Mouse (Mus musculus) lung, postnatal 36 days (tissue): ENCODE measurements at regions not wholly inside any gene's neighbourhood (a gene's known extent, or its start where the extent isn't known, plus 50 kb on each side); places are given as distances from the start of the nearest gene placed in this dataset.
"Not testable (repeated sequence)": the region's sequence is repeated elsewhere in the genome, so short reads cannot be mapped to it uniquely, and the experiment has no call there.

Experiments used
- DNase-seq: peaks from one replicate; pipeline ENCODE4 v3.0.0; 2022; ENCODE audit warnings: mixed read lengths

DNA sequence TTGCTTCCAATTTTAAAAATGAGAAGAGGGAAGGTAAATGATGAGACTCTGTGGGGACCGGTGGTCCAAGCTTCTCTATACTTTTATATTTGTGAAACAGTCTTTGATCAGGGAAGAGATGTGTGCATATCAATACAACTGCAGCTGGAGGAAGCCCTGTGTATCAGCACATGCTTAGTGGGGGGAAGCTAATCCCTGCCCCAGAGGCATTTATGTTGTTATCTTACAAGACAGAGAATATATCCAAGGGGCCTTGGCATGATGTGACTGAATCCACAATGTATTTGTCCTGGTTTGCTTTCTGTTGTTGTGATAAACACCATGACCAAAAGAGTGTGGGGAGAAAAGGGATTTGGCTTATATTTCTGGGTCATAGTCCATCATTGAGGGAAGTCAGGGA lies 105.2 kb upstream of the C9orf72 start:
- no peak for DNase-seq

DNA sequence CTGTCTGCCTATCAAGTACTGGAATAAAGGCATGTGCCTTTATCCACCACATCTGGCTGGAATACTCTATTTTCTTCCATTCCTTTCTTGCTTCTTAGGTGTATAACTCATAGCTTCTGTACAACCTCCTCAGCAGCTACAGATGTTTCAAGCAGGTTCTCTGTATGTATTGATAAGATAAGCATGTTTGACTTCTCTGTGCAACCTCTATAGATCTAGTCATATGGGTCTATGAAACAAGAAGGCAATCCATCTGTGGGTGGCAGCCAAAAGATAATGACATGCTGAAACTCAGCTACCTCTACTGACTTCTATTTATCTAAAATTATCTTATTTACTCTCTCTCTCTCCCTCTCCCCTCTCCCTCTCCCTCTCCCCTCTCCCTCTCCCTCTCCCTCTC lies 99.3 kb upstream of the C9orf72 start:
- DNase-seq: no peak

DNA sequence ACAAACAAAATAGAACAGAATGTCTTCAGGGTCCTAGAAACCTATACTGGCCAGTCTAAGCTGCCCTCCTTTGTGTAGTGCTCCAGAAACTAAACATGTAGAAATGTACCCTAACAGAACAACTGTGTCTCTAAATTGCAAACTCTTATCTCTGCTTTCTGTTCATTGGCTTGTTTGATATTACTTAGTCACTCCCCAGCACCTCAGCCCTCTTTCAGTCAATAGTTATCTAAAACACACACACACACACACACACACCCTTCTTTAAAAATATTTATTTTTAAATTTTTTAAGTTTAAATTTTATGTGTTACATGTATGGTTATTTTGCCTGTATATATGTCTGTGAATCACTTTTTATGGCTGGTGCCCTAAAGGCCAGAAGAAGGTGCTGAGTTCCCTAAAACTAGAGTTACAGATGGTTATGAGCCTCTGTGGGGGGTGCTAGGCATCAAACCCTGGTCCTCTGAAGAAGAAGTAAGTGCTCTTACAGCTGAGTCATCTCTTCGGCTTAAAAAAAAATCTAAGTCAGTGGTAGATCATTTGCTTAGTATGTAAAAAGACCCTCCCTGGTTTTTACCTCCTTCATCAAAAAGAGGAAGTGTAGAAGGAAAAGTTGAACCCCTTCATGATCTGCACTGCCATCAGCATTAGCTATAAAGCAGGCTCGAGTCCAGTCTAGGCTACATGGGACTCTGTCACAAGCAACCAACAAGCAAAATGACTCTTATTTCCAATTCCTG lies 96.6 kb upstream of the C9orf72 start:
- DNase-seq: no peak

DNA sequence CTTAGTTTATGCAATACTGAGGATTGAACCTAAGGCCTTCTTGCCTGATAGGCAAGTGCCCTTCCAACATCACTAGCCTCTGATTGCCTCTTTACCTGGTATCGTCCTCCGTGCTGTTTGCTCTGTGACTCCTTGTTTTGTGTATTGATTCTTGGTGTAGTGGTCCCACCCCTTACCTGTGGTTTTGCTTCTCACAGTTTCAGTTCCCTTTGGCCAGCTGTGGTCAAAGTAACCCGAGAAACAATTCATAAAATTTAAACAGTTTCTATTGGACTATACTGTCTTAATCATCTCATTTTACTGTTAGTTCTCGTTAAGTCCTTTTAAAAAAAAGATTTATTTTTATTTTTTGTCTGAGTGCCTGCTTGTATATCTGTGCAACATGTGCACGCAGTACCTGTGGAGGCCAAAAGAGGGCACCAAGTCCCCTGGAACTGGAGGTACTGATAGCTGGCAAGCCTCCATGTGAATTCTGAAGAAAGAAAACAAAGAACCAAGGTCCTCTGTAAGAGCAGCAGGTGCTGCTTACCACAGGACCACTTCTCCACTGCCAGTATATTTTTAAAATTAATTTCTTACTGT lies 84.5 kb upstream of the C9orf72 start:
- peak; percentile 25 for DNase-seq

DNA sequence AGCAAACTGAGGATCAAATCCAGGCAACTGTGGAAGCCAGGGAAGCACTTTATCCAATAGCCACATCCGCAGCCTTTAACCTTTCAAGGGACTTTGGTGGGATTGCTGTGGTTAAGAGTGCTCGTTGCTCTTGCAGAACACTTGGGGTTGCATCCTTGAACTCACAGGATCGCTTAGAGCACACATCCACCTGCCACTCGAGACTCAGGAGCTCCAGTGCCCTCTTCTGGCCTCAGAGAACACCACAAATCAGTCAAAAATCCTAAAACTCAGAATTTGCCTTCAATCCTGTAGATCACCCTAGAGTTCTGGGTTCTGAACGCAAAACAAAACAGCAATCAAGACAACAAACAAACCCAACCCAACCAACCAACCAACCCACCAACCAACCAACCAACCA lies 82.2 kb upstream of the C9orf72 start:
- DNase-seq: no peak

DNA sequence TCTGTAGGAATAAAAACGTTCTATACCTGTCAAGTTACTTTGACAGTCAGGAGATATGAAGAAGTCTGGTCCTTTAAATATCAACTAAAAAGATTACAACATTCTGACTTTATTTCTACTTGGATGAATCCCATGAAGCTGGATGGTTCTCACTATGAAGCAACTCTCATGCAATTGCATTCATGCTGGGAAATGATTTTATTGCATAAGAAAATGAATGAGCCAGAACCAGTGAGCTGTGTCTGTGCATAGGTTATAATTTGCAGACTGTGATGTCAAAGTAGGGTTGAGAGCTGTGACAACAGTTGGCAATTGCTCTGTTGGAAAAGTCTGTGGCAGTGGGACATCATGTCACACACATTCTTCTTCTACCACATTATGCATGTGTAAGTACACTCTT lies 79.2 kb upstream of the C9orf72 start:
- DNase-seq: no peak

DNA sequence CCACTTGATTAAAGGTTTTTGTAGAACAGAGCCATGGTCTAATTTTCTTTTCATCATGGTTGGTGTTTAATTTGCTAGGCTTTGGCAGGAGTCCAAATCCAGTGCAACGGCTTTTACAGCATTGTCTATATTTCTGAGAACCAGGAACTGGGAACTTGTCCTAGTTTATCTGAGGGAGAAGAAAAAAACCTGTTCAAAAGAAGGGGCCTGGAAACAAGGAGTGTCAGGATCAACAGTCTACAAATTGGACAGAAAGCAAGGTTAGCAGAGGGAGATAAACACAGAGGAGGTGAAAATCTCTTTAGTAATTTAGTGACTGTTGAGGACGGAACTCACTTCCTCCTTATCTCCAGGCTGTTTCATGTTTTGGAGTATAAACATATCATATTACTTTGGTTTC lies 74.9 kb upstream of the C9orf72 start:
- DNase-seq: no peak

DNA sequence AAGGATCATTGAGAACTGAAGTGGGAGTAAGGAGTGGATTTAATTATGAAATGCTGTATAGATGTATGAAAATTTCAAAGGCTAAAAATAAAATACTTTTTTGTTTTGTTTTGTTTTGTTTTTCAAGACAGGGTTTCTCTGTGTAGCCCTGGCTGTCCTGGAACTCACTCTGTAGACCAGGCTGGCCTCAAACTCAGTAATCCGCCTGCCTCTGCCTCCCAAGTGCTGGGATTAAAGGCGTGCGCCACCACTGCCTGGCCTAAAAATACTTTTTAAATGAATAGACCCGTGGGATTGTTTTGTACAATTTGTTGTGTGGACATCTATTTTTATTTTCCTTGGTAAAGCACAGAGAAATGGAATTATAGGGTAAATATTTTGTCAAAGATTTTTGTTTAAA lies 74.4 kb upstream of the C9orf72 start:
- not testable (repeated sequence) for DNase-seq

DNA sequence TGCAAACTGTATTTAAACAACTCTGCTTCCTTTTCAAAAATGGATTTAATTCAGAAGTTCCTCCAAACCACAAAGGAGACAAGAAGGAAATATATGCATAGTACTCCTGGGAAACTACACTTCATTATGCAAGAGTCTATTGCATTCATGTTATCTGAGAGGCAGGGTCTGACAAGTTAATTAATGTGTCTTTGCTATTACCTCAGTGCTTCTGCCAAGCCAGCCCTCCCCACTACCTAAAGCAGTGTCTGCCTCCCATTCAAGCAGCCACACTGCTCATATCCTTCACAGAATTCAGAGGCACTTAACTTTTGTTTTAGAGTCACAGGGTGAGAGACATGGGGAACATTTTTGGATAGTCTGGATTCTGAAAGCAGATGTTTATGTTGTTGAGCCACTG lies 58.6 kb upstream of the C9orf72 start:
- DNase-seq: no peak
